Mouse (Mus musculus) hindbrain, embryonic 15.5 days (tissue): ENCODE measurements around the gene Dnm1. TPM values are rescaled to one million over a fixed set of nuclear protein-coding genes. Genes with fewer than 3 reads are reported as not detected.

Experiments used
- ATAC-seq: fragments of 200-750 bp; cut with Nextera tagmentation; 2 replicates; pipeline ENCODE4 v1.8.0; 2017; ENCODE audit warnings: low read depth, moderate number of reproducible peaks, moderate TSS enrichment; ENCODE audit not compliant: low FRiP score
- H3K27ac ChIP-seq: fragments of 300-500 bp; sonication (generic); replicated peaks from 2 replicates; pipeline ENCODE4 v1.5.1; 2015; ENCODE audit warnings: mild to moderate bottlenecking, inconsistent platforms
- H3K27me3 ChIP-seq: fragments of 300-500 bp; sonication (generic); 2 replicates; pipeline ENCODE4 v1.6.1; 2015; ENCODE audit warnings: control low read depth, inconsistent platforms
- H3K36me3 ChIP-seq: fragments of 300-500 bp; sonication (generic); 2 replicates; pipeline ENCODE4 v1.6.1; 2015; ENCODE audit warnings: control low read depth, inconsistent platforms
- H3K4me1 ChIP-seq: fragments of 300-500 bp; sonication (generic); replicated peaks from 2 replicates; pipeline ENCODE4 v1.6.1; 2015; ENCODE audit warnings: control low read depth, inconsistent platforms
- H3K4me2 ChIP-seq: fragments of 300-500 bp; sonication (generic); 2 replicates; pipeline ENCODE4 v1.6.1; 2015; ENCODE audit warnings: moderate library complexity, mild to moderate bottlenecking, inconsistent platforms
- H3K4me3 ChIP-seq: fragments of 300-500 bp; sonication (generic); 2 replicates; pipeline ENCODE4 v1.5.1; 2015; ENCODE audit warnings: mild to moderate bottlenecking, inconsistent platforms
- H3K9ac ChIP-seq: fragments of 300-500 bp; sonication (generic); 2 replicates; pipeline ENCODE4 v1.6.1; 2015; ENCODE audit warnings: inconsistent platforms
- H3K9me3 ChIP-seq: fragments of 300-500 bp; sonication (generic); 2 replicates; pipeline ENCODE4 v1.6.1; 2016; ENCODE audit warnings: control low read depth, inconsistent platforms
- WGBS: fragments of 180-500 bp; shearing (Covaris S2); methylation state at CpG from one replicate; pipeline ENCODE4 v1.1.7; 2015; 5-methylcytosine and 5-hydroxymethylcytosine counted together
- polyA plus RNA-seq: library from polyadenylated mRNA; unstranded; fragments of >200 nt; fragmentation: Nextera tagmentation; extraction: Ambion mirVana; gene quantifications from 2 replicates; pipeline ENCODE4 v1.2.1, GENCODE M21; 2015

Dnm1 gene
- polyA plus RNA-seq, 1 experiment from 2014 or later, result 86.0 TPM

DNA sequence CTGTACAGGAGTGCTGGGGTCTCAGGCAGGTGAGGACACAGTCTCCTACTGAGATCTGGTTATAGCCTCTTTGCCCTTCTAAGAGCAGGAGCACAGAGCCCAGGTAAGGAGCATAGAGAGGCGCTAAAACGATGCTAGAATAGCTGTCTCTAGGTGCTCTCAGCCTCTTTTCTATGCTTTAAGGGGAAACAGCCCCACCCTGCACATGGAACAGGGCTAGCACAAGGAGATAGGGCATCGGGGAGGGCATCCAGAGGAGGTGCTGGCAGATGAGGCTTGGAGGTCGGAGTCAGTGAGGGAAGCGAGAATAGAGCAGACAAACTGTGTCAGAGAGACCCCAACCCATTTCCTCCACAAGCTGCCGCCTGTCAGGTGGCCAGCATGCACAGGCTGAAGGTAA lies 6.1 kb downstream of the Dnm1 start:
- peaks cover 37% of the 10 kb centered on the region for H3K4me1 ChIP-seq
- H3K4me3 ChIP-seq, result no peak overlapping the region
- H3K9me3 ChIP-seq, result no peaks in the 10 kb centered on the region
- no peak for ATAC-seq
- 79% methylated on average over 6 of the region's 6 CpGs for WGBS
- peaks cover 8% of the 10 kb centered on the region; the same call in 1 of the 2 replicates for H3K36me3 ChIP-seq
- no peak overlapping the region for H3K9ac ChIP-seq
- H3K27ac ChIP-seq, result no peak overlapping the region
- H3K27me3 ChIP-seq, result no peaks in the 10 kb centered on the region
- H3K4me2 ChIP-seq, result no peak overlapping the region

DNA sequence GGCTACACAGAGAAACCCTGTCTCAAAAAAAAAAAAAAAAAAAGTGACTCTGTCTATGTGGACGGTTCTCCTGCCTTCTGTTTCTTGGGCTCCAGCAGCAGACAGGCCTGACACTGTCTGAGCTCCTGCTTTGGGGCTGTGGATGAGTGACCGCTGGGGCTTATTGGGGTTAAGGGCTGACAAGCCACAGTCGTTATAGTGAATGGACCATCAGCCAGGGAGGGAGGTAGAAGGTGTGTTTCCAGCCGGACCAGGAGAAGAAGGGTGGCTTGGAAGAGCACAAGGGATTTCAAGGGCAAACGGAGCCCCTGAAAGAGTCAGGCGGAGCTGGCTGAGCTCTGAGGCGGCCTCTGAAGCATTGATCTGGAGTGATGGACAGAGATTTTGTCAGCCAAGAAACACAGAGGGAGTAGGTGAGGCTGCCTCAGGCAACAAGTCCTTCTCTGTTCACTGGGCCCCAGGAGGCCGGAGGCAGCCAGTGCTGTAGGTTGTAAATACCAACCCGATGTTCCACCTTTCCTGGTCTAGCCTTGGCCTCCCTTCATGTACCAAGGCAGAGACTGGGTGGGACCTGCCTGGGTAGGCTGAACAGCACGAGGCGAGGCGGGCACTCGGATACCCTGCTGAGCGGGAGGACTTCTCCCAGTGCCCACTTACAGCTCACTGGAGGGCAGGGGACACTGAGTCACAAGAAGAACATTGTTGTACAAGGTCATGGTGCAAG lies 8.4 kb downstream of the Dnm1 start:
- H3K4me3 ChIP-seq, result no peak overlapping the region
- H3K27me3 ChIP-seq, result no peaks in the 10 kb centered on the region
- H3K36me3 ChIP-seq, result peaks cover 8% of the 10 kb centered on the region; the same call in 1 of the 2 replicates
- no peak overlapping the region for H3K9ac ChIP-seq
- H3K4me2 ChIP-seq, result no peak overlapping the region
- no peaks in the 10 kb centered on the region for H3K9me3 ChIP-seq
- H3K4me1 ChIP-seq, result peaks cover 14% of the 10 kb centered on the region
- no peak overlapping the region for H3K27ac ChIP-seq
- 67% methylated on average over 14 of the region's 14 CpGs for WGBS
- no peak for ATAC-seq

DNA sequence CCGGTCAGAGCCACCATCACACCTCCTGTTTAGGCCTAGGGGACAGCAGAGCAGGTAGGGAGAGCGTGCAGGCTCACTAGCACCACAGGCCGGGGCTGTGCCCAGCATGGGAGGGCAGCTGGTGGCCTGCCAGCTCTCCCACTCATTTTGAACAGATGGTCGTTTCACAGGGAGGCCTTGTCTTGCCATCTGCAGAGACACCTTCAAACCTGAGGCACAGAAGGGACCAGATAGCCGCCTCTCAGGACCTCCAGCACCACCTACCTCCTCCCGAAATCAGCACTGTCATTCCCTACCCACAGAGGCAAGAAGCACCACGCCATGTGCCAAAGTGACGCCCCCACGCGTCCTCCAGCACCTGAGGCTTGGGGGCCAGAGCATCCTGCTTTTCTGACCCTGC lies 9.1 kb downstream of the Dnm1 start:
- Histone ChIP-seq H3K9ac (no peak overlapping the region), H3K36me3 (peaks cover 10% of the 10 kb centered on the region; the same call in 1 of the 2 replicates), H3K4me1 (peaks cover 9% of the 10 kb centered on the region), H3K9me3 (no peaks in the 10 kb centered on the region), H3K27me3 (no peaks in the 10 kb centered on the region), H3K4me3 (no peak overlapping the region), H3K4me2 (no peak overlapping the region), H3K27ac (peak overlapping the region; percentile 27; the same call in 1 of the 2 replicates)
- 60% methylated on average over 10 of the region's 10 CpGs for WGBS
- ATAC-seq, result no peak

DNA sequence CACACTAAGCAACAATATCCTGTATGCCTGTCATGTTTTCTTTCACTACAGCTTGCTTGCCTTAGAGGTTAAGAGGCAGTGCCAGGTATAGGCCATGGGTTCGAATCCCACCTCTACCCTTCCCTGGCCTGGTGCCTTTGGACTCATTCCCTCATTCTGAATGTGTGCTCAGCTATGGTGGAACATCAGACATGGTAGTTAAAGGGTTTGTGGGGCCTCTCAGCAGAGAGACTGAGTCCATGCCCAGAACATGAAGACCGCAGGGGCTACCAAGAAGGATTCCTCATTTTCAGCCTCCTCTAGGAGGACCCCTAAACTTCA lies 9.8 kb downstream of the Dnm1 start:
- Histone ChIP-seq H3K4me1 (peaks cover 9% of the 10 kb centered on the region), H3K36me3 (peaks cover 13% of the 10 kb centered on the region; the same call in 1 of the 2 replicates), H3K4me3 (no peak overlapping the region), H3K9me3 (no peaks in the 10 kb centered on the region), H3K9ac (no peak overlapping the region), H3K27me3 (no peaks in the 10 kb centered on the region), H3K4me2 (no peak overlapping the region), H3K27ac (peak overlapping the region; percentile 27; the same call in 1 of the 2 replicates)
- WGBS, result 94% methylated on average over 2 of the region's 2 CpGs
- ATAC-seq, result no peak

DNA sequence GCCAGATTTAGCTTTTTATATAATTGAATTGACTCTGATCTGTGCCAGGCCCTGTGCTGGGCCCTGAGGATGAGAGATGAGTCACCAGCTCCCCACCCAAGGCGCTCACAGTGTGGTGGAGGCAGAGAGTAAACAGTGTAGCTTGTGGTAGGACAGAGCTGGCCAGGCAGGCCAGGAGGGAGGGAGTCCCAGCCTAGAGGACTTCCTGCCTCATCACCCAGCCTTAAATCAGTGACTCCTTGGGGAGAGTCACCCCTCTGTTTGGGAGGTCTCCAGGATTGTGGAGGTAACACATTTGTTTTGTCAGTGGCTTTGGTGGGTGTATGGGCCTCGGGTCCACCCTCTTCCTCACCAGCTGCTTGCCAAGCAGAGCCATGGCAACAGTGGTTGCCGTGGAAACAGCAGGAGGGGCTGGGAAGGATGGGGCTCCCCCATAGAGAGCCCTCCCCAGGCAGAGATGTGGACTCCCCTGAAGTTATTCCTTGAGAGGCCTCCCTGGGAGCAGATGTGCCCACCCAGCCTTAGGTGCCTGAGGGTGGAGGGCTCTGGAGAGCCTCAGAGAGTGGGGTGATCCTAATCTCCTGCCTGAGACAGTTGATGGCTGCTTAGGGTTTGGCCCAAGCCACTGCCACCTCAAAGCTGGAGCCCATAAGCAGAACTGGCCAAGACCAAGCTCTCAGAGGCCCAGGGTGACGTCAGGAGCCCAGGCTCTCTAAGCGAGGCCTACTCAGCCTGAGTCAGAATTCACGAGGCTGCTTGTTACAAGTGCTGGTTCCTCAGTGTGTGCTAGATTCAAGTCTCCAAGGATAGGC lies 10.4 kb downstream of the Dnm1 start:
- Histone ChIP-seq H3K4me3 (no peak overlapping the region), H3K27ac (no peak overlapping the region), H3K4me2 (no peak overlapping the region), H3K36me3 (peaks cover 16% of the 10 kb centered on the region), H3K4me1 (peaks cover 9% of the 10 kb centered on the region), H3K27me3 (no peaks in the 10 kb centered on the region), H3K9me3 (no peaks in the 10 kb centered on the region), H3K9ac (no peak overlapping the region)
- peak; percentile 50; the same call in 1 of the 2 replicates for ATAC-seq
- WGBS, result 64% methylated on average over 6 of the region's 6 CpGs

DNA sequence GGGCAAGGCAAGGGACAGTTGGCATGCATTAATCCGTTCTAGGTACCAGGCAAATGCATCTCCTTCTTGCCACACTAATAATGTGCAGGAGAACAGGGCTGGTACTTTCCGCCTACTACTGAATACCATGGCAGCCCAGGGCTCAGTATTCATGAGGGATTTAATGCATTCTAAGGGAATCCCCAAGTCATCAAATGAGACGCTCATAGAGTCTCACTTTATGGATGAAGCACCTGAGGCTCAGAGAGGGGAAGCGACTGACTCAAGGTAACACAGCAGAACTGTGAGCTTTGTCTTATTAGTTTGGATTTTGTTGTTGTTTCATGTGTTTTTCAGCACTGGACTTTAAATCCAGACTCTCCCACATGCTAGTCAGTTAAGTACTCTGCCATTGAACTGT lies 11.1 kb downstream of the Dnm1 start:
- Histone ChIP-seq H3K9me3 (no peaks in the 10 kb centered on the region), H3K4me3 (no peak overlapping the region), H3K27ac (no peak overlapping the region), H3K36me3 (peaks cover 17% of the 10 kb centered on the region), H3K4me2 (no peak overlapping the region), H3K4me1 (peaks cover 9% of the 10 kb centered on the region), H3K9ac (no peak overlapping the region), H3K27me3 (no peaks in the 10 kb centered on the region)
- WGBS, result 90% methylated on average over 4 of the region's 4 CpGs
- ATAC-seq, result no peak

DNA sequence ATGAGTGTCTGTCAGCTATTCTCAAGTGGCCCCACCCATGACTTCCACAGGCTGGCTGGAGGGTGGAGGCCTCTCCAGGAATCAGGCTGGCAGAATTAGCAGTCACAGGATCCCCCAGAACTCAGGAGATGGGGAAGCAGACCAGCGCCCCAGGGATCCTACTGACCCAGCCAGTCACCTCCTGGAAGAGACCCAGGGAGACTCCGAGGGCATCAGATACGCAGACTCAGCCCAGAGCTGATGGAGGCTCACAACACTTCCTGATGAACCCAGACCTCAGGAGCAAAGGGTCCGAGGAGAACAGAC lies 11.6 kb downstream of the Dnm1 start:
- Histone ChIP-seq H3K9ac (no peak overlapping the region), H3K9me3 (no peaks in the 10 kb centered on the region), H3K27ac (no peak overlapping the region), H3K36me3 (peaks cover 20% of the 10 kb centered on the region), H3K27me3 (no peaks in the 10 kb centered on the region), H3K4me3 (no peak overlapping the region), H3K4me2 (no peak overlapping the region), H3K4me1 (peaks cover 9% of the 10 kb centered on the region)
- 86% methylated on average over 4 of the region's 4 CpGs for WGBS
- no peak for ATAC-seq

DNA sequence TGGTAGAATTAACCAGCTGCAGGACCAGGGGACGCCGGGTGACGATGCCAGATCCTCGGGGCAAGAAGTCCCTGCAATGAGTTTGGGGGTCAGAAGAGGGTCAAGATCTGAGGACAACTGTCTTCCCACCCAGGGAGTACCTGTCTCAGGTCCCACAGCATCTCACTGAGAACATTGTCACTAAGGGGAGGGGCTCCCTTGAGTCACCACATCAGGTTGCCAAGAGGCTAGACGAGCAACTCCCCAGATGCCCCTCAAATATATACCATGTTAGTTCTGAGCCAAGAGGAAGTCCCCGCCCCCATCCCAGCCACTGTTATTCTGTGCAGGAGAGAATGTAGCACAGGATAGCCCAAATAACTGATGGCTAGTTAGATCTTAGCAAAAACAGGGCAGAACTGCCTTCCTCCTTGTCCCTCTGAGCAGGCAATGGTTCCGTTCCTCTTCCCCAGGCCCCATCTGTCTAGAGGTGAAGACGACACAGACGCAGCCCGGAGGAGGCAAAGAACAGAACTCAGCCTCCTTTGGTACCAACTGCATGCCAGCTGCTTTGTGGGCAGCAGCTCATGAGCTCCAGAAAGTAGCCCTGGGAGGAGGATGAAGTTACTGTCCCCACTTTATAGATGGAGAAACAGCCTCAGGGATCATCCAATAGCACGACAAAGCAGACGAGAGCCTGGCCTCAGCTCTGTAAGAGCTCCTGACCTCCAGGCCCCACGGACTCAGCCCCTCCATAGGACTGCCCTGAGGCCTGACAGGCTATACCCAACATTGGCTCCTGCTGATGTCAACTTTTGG lies 12.1 kb downstream of the Dnm1 start:
- WGBS, result 85% methylated on average over 13 of the region's 13 CpGs
- Histone ChIP-seq H3K27ac (no peak overlapping the region), H3K27me3 (no peaks in the 10 kb centered on the region), H3K4me3 (no peak overlapping the region), H3K9me3 (no peaks in the 10 kb centered on the region), H3K4me2 (no peak overlapping the region), H3K9ac (no peak overlapping the region), H3K36me3 (peaks cover 23% of the 10 kb centered on the region), H3K4me1 (peaks cover 9% of the 10 kb centered on the region)
- ATAC-seq, result no peak

DNA sequence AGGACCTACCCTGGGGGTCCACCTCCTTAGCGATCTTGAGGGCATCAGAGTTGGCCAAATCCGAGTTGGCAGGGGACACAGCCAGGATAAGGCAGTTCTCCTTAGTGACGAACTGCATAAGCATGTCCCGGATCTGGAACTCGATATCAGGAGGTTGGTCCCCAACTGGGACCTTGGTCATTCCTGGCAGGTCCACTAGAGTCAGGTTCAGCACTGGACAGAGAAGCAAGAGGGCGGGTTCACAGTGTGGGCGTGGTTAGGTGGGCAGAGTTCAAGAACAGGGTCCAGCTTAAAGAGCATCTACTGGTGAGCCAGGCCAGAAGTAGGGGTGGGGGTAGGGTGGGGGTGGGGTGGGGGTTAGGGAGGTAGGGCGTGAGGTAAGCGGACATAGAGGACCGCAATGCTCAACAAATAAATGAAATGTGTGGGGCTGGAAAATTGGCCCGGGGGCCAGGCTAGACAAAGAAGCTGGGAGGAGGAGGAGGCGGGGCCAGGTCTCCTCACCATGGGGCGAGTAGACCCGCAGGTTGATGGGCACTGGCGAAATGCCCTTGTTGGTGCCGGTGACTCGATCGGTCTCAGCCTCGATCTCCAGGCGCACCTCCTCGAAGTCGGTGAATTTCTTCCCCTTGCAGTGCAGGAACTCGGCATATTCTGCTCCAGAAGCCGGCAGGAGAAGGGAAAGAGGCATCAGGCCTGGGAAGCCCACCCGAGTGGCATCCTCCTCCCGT lies 13.1 kb downstream of the Dnm1 start:
- 44% methylated on average over 26 of the region's 26 CpGs for WGBS
- Histone ChIP-seq H3K36me3 (peaks cover 33% of the 10 kb centered on the region), H3K27me3 (no peaks in the 10 kb centered on the region), H3K4me3 (no peak overlapping the region), H3K9me3 (no peaks in the 10 kb centered on the region), H3K4me1 (peaks cover 9% of the 10 kb centered on the region), H3K27ac (no peak overlapping the region), H3K4me2 (no peak overlapping the region), H3K9ac (no peak overlapping the region)
- no peak for ATAC-seq

DNA sequence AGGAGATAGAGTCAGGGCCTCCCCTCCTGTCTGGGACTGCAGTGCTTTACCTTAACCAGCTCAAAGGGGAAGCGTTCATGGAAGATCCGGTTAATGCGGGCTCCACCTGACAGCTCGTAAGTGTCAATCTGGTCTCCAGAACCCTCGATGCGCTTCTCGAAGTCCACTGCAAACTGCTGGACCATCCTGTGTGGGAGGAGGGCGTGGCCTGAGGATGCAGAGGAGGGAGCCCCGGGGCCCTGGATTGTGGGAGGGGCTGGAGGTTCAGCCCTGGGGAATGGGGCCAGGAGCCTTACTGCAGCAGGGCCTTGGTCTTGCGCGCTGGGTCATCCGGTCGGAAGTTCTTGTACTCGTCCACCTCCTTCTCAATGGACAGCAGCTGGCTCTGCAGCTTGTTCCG lies 17.2 kb downstream of the Dnm1 start:
- no peak overlapping the region for H3K27ac ChIP-seq
- no peaks in the 10 kb centered on the region for H3K9me3 ChIP-seq
- no peak for ATAC-seq
- H3K4me3 ChIP-seq, result no peak overlapping the region
- H3K27me3 ChIP-seq, result no peaks in the 10 kb centered on the region
- peaks cover 46% of the 10 kb centered on the region for H3K36me3 ChIP-seq
- 50% methylated on average over 15 of the region's 15 CpGs for WGBS
- H3K4me2 ChIP-seq, result no peak overlapping the region
- H3K4me1 ChIP-seq, result no peaks in the 10 kb centered on the region
- no peak overlapping the region for H3K9ac ChIP-seq

DNA sequence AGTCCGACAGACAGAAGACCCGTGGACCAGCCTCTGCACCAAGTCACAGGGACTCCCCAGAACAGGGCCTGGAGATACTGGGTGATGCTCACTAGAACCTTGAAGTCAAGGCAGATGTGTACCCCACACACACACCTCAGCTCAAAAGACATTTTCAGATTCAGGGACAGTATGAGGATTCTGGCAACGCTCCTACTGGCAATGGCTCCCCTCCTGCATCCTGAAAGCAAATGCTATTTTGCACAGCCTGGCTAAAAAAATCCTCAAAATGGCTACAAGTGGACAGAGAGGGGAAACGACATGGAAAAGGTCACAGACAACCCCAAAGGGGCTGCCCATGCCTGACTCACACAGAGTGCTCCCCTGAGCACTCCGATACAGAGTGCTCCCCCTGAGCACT lies 21.0 kb downstream of the Dnm1 start:
- H3K4me1 ChIP-seq, result no peaks in the 10 kb centered on the region
- no peak overlapping the region for H3K4me2 ChIP-seq
- H3K27ac ChIP-seq, result no peak overlapping the region
- ATAC-seq, result no peak
- H3K36me3 ChIP-seq, result peaks cover 34% of the 10 kb centered on the region
- no peaks in the 10 kb centered on the region for H3K9me3 ChIP-seq
- no peak overlapping the region for H3K4me3 ChIP-seq
- 91% methylated on average over 5 of the region's 5 CpGs for WGBS
- H3K9ac ChIP-seq, result no peak overlapping the region
- H3K27me3 ChIP-seq, result no peaks in the 10 kb centered on the region
